Mouse (Mus musculus) testis, adult 2 months (tissue): ENCODE results near the gene Kdm2a. TPM values are rescaled to one million over a fixed set of nuclear protein-coding genes. Genes with fewer than 3 reads are reported as not detected.

Experiments used
- H3K27ac ChIP-seq: fragments of 200-500 bp; 2 replicates; pipeline ENCODE4 v1.5.1; 2012; ENCODE audit warnings: low read depth, low read length; ENCODE audit not compliant: control insufficient read depth, insufficient read depth
- H3K27me3 ChIP-seq: fragments of 200-500 bp; 2 replicates; pipeline ENCODE4 v1.6.1; 2012; ENCODE audit warnings: mild to moderate bottlenecking, low read length, moderate library complexity; ENCODE audit not compliant: control insufficient read depth, insufficient read depth
- H3K36me3 ChIP-seq: fragments of 200-500 bp; 2 replicates; pipeline ENCODE4 v1.6.1; 2012; ENCODE audit warnings: mild to moderate bottlenecking, low read length; ENCODE audit not compliant: control insufficient read depth, insufficient read depth
- H3K4me1 ChIP-seq: fragments of 200-500 bp; 2 replicates; pipeline ENCODE4 v1.6.1; 2012; ENCODE audit warnings: low read length; ENCODE audit not compliant: control insufficient read depth, insufficient read depth
- H3K4me3 ChIP-seq: fragments of 200-500 bp; 2 replicates; pipeline ENCODE4 v1.5.1; 2012; ENCODE audit warnings: low read depth, mild to moderate bottlenecking, low read length, moderate library complexity, mixed read lengths; ENCODE audit not compliant: control insufficient read depth
- CTCF ChIP-seq: fragments of 200-500 bp; IDR thresholded peaks from 2 replicates; pipeline ENCODE4 v1.5.1; 2012; ENCODE audit warnings: low read depth, mild to moderate bottlenecking, inconsistent platforms, low read length, moderate library complexity; ENCODE audit not compliant: control insufficient read depth, insufficient read depth, insufficient replicate concordance
- POLR2A ChIP-seq: fragments of 200-500 bp; IDR thresholded peaks from 2 replicates; pipeline ENCODE4 v1.6.1; 2012; ENCODE audit warnings: low read depth, mild to moderate bottlenecking, inconsistent platforms, low read length, moderate library complexity; ENCODE audit not compliant: control insufficient read depth
- polyA plus RNA-seq: library from polyadenylated mRNA; depleted of rRNA; stranded (reverse); fragments of >200 nt; gene quantifications from 2 replicates; pipeline ENCODE4 v1.2.3, GENCODE M21; 2012

The Kdm2a gene
- polyA plus RNA-seq, 1 experiment: 48.5 TPM

DNA sequence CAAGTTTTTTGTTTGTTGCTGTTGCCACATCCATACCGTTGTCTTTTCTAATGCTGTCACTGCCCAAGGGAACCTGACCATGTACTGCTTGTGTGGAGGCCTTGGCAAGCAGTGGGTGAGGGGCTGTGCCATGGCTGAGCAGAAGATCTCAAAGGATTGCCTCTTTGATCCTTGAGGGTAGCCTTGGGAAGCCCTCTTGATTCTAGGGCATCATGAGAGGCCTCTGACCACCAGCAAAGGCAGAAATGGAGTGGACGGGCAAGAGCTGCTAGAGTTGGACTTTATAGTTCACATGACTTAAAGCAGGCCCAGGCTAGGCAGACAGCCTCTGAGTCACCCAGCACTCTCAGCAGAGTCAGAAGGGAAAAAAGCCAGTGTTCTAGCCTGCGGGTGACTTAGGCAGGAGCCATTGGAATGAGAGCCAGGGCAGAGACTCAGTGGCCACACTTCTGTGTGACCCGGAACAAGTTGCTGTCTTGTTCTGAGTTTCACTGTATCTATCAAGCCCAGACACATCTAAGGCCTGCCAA, 32.1 kb upstream of the Kdm2a start:
- H3K4me3 ChIP-seq: no peak overlapping the region
- H3K27ac ChIP-seq: no peak overlapping the region
- peaks cover 2% of the 10 kb centered on the region; the same call in 1 of the 2 replicates for H3K4me1 ChIP-seq
- H3K27me3 ChIP-seq: no peaks in the 10 kb centered on the region
- TF ChIP-seq CTCF (no peak), POLR2A (no peak)
- H3K36me3 ChIP-seq: no peaks in the 10 kb centered on the region

DNA sequence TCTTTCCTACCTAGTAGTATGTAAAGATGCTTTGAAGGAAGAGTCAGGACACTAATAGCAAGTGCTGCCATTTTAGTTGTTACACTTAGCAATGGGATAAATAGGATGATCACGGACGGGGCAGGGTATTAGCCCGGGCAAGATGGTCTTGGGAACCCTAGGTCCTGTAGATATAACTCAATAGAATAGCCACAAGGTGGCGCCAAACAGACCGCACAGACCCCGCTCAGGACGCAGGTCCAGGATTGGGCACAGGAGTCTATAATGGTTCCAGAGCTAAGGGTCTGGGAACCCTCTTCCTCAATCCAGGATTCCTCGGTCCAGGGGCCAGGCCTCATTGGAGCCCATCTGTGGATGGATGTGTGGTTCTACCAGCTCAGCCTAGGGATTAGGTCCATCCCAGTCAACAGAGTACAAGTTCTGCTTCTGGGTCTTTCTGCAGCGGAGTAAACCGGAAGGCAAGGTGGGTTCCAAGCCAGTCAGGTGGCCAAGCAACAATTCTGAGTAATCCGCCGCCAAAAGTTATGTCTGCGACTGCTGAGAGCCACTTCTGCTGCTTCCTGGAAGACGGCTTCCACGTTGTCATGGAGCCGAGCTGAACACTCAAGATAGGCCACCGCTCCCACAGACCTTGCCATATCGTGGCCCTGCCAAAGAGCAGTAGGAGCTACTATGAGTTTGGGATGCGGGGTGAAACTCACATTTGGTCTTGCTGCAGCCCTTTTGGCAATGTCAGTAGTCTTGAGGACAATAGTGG, 27.7 kb upstream of the Kdm2a start:
- H3K4me1 ChIP-seq: peaks cover 2% of the 10 kb centered on the region; the same call in 1 of the 2 replicates
- H3K4me3 ChIP-seq: no peak overlapping the region
- no peaks in the 10 kb centered on the region for H3K36me3 ChIP-seq
- peak; percentile 55; the same call in 1 of the 2 replicates for TF ChIP-seq CTCF
- TF ChIP-seq POLR2A: no peak
- no peak overlapping the region for H3K27ac ChIP-seq
- H3K27me3 ChIP-seq: no peaks in the 10 kb centered on the region

DNA sequence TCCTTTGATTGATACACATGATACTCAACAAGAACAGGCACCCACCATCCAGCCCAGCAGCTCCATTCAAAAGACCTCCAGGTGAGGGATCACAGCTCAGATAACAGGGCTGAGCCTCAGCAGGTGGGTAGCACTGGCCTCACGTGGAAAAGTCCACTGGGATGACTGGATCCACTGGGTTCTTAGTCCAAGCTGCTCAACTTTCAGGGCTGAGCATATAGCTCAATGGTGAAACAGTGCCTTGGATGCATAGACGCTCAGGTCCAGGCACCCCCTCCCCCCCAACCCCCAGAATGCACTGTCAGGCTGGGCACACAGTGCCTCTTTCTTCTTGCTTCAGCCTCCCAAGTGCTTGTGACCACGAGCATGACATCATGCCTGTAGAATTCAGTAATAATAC, 24.9 kb upstream of the Kdm2a start:
- Histone ChIP-seq H3K27me3 (no peaks in the 10 kb centered on the region), H3K4me1 (peaks cover 2% of the 10 kb centered on the region; the same call in 1 of the 2 replicates), H3K27ac (no peak overlapping the region), H3K36me3 (no peaks in the 10 kb centered on the region), H3K4me3 (no peak overlapping the region)
- TF ChIP-seq POLR2A (no peak), CTCF (no peak)

DNA sequence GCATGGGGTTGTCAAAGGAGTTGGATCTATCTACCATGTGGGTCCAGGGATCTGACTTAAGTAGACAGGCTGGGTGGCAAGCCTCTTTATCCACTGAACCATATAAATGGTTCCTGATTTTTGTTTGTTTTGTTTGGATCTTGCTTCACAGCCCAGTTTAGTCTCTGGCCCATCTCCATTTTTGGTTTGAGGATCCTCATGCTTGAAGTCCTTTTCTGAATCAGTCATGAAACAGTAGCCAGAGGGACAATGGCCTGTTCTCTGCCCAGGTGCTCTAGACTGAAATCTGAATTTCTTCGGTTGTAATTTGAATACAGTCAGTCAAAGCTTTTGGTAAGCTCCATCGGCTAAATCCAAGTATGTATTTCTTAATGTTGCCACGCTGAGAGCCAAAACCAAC, 24.5 kb upstream of the Kdm2a start:
- Histone ChIP-seq H3K36me3 (no peaks in the 10 kb centered on the region), H3K4me1 (peaks cover 2% of the 10 kb centered on the region; the same call in 1 of the 2 replicates), H3K4me3 (no peak overlapping the region), H3K27me3 (no peaks in the 10 kb centered on the region), H3K27ac (no peak overlapping the region)
- no peak for TF ChIP-seq POLR2A
- no peak for TF ChIP-seq CTCF

DNA sequence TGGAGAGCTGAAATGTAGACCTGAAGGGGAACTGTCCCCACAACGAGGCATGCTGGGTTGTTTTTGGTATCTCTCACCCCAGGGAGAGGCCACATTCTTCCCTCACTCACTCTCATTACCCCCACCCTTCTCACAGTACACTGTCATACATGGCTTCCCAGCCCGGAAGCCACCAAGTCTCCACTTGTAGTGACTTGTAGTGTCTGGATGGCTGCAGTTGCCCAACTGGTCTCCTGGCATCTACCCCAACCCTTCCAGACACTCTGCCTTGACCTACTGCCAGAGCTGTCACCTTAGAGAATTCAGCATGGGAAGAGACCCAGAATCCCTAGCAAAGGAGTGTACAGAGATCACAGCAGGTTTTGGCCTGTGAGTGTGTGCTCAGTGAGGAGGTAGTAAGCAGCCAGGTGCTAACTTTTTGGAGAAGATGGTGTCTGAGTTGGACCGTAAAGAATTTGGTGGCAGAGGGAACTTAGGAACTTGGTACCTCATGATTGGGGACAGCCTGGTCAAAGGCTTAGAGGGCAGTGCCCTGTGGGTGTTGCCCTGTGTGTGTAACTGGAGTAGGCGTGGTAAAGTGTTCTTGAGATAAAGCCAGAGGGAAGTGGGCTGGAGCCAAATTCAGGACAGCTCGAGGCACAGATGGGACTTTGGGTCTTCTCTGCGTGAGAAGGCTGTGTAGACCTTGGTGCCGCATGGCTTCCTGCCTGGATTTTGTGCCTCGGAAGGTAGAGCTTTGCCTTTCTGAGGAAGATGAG, 22.2 kb upstream of the Kdm2a start:
- TF ChIP-seq POLR2A: no peak
- no peak for TF ChIP-seq CTCF
- Histone ChIP-seq H3K36me3 (no peaks in the 10 kb centered on the region), H3K27me3 (no peaks in the 10 kb centered on the region), H3K4me3 (no peak overlapping the region), H3K27ac (no peak overlapping the region), H3K4me1 (no peaks in the 10 kb centered on the region)

DNA sequence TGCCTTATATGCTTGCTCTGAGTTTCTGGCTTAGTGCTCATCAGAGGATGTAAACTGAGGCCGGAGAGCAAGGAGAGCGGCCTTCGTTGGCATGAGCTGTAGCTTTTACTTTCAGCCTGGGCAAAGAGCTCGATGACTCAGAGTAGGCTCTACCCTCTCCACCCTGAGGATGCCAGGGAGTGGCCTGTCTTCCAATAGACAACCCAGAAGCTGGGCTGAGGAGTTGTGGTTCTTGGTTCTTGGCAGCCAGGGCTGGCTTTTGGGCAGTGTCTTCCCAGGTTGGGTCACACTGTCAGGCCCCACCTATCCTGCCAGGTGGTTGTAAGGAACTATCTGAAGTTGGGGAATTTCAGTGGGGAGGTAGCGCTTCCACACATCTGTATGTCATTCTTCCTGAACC, 21.6 kb upstream of the Kdm2a start:
- Histone ChIP-seq H3K27ac (no peak overlapping the region), H3K27me3 (no peaks in the 10 kb centered on the region), H3K4me1 (no peaks in the 10 kb centered on the region), H3K4me3 (no peak overlapping the region), H3K36me3 (no peaks in the 10 kb centered on the region)
- TF ChIP-seq POLR2A: no peak
- no peak for TF ChIP-seq CTCF

DNA sequence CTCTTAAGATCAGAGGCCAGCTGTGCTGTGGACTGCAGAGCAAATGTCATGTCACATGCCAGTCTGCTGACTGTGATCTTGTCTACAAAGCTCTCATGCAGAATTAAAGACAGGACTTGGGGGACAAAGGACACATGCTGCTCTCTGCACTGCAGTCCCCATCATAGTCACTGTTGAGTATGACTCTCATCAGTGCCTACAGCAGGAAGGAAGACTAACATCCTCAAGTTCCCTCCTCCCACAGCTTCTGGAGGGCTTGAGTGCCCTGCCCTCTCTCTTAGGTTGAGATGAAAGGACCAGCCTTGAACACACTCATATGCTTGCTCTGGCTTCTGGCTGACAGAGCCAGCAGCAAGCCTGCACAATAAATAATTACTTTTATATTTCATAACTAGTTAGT, 19.6 kb upstream of the Kdm2a start:
- H3K36me3 ChIP-seq: no peaks in the 10 kb centered on the region
- H3K4me3 ChIP-seq: no peak overlapping the region
- TF ChIP-seq CTCF: no peak
- H3K4me1 ChIP-seq: no peaks in the 10 kb centered on the region
- H3K27me3 ChIP-seq: no peaks in the 10 kb centered on the region
- H3K27ac ChIP-seq: no peak overlapping the region
